Mouse (Mus musculus): Measurements from ENCODE around the gene Samd8.

DNA sequence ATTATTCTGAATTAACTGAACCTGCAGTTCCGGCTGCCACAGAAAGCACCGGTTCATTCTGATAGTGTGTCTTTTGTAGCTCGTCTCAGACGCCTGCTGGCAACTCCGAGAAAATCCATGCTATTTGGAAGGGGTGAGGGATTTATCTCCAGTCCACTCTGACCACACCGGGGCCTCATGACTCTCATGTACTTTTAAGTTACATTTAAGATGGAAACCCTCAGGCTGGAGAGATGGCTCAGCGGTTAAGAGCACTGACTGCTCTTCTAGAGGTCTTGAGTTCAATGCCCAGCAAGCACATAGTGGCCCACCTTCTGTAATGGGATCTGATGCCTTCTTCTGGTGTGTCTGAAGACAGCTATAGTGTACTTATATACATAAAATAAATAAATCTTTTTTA, 72.0 kb downstream of the Samd8 start:
- TF ChIP-seq CTCF (IDR thresholded peaks at IDR 0.05; ENCODE audit: insufficient read depth, low read depth, low read length) (no peak), POLR2A (IDR thresholded peaks at IDR 0.05; ENCODE audit: insufficient read depth, low read depth, low read length) (no peak)
